Mouse (Mus musculus): ENCODE results near the gene Kmt2d. TPM values are rescaled to one million over a fixed set of nuclear protein-coding genes. Genes with fewer than 3 reads are reported as not detected.
A peak's percentile ranks its signal among the peaks of the same experiment; 100 is the strongest.

Gene Kmt2d
- polyA plus RNA-seq, 2 experiments, result 3.9 to 5.7 TPM

DNA sequence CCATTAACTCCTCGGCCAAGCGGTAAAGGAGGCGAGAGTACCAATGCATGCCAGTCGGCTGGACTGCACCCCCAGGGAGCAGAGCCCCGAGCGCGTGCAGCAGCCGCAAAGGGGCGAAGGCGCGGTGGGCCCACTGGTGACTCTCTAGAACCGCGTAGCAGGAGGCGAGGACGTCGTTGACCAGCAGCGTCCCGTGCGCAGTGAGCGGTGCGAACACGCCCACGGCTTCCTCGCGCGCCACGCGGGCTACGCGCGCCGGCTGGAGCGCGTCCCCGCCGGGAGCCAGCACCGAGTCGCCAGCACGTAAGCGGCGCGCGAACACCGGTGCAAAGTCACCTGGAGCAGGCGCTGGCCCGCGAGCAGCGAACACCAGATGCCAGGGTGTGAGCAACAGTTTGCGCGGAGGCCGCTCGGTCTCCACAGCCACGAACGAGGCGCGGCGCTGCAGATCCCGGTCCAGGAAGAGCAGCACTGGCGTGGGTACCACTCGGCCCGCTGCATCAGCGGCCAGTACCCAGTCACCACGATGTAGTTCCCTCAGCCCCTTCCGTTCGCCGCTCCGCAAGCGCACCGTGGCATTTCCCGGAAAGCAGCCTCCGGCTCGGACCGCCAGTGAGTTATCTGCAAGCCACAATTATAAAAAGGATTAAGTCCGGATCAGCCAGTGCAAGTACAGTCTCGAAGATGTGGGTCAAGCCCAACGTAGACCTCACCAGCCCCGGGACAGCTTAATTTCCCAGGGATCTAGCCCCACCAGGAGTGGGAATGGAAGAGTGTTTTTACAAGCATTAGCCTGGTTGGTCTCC is 23.1 kb upstream of the Kmt2d start, which contains the start of gene Rhebl1:
Gene Rhebl1, minus strand, starts transcription at position 601 of the 806 bp plus-strand sequence.
- DNase-seq (ENCODE audit: low read depth in 3 of 3, low spot score in 3 of 3), result no peak
- Histone ChIP-seq H3K9ac (replicated peaks) (no peak within 1 kb of the TSS), H3K9me3 (ENCODE audit: control insufficient read depth, low read length) (no peaks in the 10 kb centered on the region), H3K36me3 (replicated peaks; ENCODE audit: control insufficient read depth, insufficient read depth, low read depth) (no peaks in the 10 kb centered on the region), H3K27ac (no peak within 1 kb of the TSS), H3K4me1 (replicated peaks; ENCODE audit: control insufficient read depth in 2 of 2, insufficient read depth in 2 of 2, low read length in 1 of 2) (peaks cover 7 to 21% of the 10 kb centered on the region in 2 experiments; a peak in 3 of 4 replicates), H3K4me3 (ENCODE audit: insufficient read depth in 1 of 2, low read depth in 2 of 2, low read length in 2 of 2) (peak within 1 kb of the TSS; percentile 16 to 53), H3K4me2 (ENCODE audit: low read depth) (peak within 1 kb of the TSS; percentile 65), H3K27me3 (ENCODE audit: control insufficient read depth, insufficient read depth, low read length) (peaks cover 64% of the 10 kb centered on the region)
- no peak for ATAC-seq (ENCODE audit: insufficient read depth)
- TF ChIP-seq CTCF (IDR thresholded peaks at IDR 0.05; ENCODE audit: low read depth) (no peak), EP300 (IDR thresholded peaks at IDR 0.05; ENCODE audit: low read depth) (no peak)
- under 1% methylated on average over 77 of the region's 77 CpGs for WGBS (ENCODE audit: insufficient replicate concordance)

DNA sequence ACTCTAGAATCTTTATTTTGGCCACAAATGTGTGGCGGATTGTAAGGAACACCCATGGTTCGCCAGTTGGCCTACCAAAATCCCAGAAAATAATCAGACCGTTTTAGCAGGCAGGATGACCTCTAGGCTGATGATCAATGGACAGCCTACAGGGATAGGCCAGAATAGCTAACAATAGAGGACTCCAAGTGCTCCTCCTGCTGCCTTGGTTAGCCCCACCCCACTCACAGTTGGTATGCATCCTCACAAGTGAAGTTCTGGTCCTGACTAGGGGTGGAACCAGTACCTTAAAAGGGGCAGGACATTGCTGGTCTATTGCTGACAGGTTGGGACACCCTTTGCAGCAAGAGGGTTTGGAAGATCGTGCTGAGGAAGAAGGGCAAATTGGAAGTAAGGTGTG is 22.0 kb upstream of the Kmt2d start:
- H3K4me3 ChIP-seq (ENCODE audit: insufficient read depth in 1 of 2, low read depth in 2 of 2, low read length in 2 of 2), result no peak overlapping the region
- 55% methylated on average over 4 of the region's 4 CpGs for WGBS (ENCODE audit: insufficient replicate concordance)
- H3K27ac ChIP-seq, result no peak overlapping the region
- H3K9ac ChIP-seq (replicated peaks), result no peak overlapping the region
- DNase-seq (ENCODE audit: low read depth in 3 of 3, low spot score in 3 of 3) (no peak), ATAC-seq (ENCODE audit: insufficient read depth) (no peak)
- no peak overlapping the region for H3K4me2 ChIP-seq (ENCODE audit: low read depth)
- peaks cover 7 to 21% of the 10 kb centered on the region in 2 experiments; a peak in 3 of 4 replicates for H3K4me1 ChIP-seq (replicated peaks; ENCODE audit: control insufficient read depth in 2 of 2, insufficient read depth in 2 of 2, low read length in 1 of 2)
- no peaks in the 10 kb centered on the region for H3K36me3 ChIP-seq (replicated peaks; ENCODE audit: control insufficient read depth, insufficient read depth, low read depth)
- H3K9me3 ChIP-seq (ENCODE audit: control insufficient read depth, low read length), result no peaks in the 10 kb centered on the region
- peaks cover 53% of the 10 kb centered on the region for H3K27me3 ChIP-seq (ENCODE audit: control insufficient read depth, insufficient read depth, low read length)
- TF ChIP-seq EP300 (IDR thresholded peaks at IDR 0.05; ENCODE audit: low read depth), result no peak
- no peak for TF ChIP-seq CTCF (IDR thresholded peaks at IDR 0.05; ENCODE audit: low read depth)

DNA sequence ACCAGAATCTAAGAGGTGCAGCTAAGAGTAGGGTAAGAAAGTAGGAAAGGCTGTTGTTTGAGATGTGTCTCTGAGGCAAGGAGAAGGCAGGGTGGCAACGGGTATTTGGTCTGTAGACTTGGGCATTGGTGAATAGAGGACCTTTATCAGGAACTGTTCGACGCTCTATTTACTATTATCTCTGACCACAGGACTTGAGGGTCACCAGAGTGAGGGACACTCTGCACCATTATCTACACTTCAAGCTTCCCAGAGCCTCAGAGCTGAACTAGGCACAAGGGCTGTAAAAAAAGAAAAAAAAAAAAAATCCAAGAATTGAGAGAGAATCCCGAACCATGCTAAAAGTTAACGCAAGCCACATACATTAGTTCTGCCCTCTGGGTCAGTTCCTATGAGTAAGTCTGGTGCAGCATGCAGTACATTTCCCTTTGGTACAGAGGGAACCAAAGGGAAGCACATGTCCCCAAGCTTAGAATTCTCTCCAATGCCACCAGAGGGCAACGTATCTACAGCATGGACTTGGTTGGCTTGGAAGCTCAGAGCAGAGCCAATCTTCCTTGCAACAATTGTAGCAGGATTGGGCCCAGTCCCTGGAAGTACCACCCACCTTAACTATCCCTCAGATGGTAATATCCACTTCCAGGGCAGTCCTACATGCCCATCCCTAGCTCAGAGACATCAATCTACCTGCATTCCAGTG is 21.1 kb upstream of the Kmt2d start:
- DNase-seq (ENCODE audit: low read depth in 3 of 3, low spot score in 3 of 3) (peak in 1 of 3 experiments; percentile 53), ATAC-seq (ENCODE audit: insufficient read depth) (peak; percentile 54)
- H3K27me3 ChIP-seq (ENCODE audit: control insufficient read depth, insufficient read depth, low read length), result peaks cover 43% of the 10 kb centered on the region
- no peak overlapping the region for H3K4me3 ChIP-seq (ENCODE audit: insufficient read depth in 1 of 2, low read depth in 2 of 2, low read length in 2 of 2)
- H3K4me1 ChIP-seq (replicated peaks; ENCODE audit: control insufficient read depth in 2 of 2, insufficient read depth in 2 of 2, low read length in 1 of 2), result peaks cover 7 to 21% of the 10 kb centered on the region in 2 experiments; a peak in 3 of 4 replicates
- no peaks in the 10 kb centered on the region for H3K9me3 ChIP-seq (ENCODE audit: control insufficient read depth, low read length)
- 6% methylated on average over 6 of the region's 6 CpGs for WGBS (ENCODE audit: insufficient replicate concordance)
- no peaks in the 10 kb centered on the region for H3K36me3 ChIP-seq (replicated peaks; ENCODE audit: control insufficient read depth, insufficient read depth, low read depth)
- peak overlapping the region; percentile 47 for H3K4me2 ChIP-seq (ENCODE audit: low read depth)
- no peak overlapping the region; the same call in 1 of the 2 replicates for H3K9ac ChIP-seq (replicated peaks)
- no peak overlapping the region for H3K27ac ChIP-seq
- TF ChIP-seq EP300 (IDR thresholded peaks at IDR 0.05; ENCODE audit: low read depth), result 0 out of 2 replicates have a peak, but pooled peaks have one; percentile 23
- TF ChIP-seq CTCF (IDR thresholded peaks at IDR 0.05; ENCODE audit: low read depth), result peak; percentile 90

DNA sequence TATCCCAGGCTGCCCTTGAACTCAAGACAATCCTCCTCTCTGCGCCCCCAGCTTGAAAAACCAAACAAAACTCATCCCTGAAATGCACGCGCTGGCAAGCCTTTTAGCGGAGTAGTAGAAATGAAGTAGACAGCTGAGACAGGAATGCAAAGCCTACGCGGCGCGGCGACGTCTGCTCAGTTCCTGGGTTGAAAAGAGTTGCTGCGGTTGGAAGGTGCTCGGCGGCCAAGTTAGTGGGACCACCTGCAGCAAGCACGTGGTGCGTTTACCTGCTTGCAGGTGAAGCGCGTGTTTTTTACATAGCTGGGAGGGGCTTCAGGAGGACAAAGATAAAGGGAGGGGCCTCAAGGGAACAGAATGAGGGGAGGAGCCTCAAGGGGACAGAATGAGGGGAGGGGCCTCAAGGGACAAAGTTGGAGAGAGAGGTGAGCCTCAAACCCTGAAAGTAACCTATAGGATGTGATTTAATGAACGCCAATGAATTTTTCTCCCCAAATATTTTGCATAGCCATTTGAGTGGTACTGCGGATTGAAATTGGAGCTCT is 20.3 kb upstream of the Kmt2d start:
- Histone ChIP-seq H3K27ac (no peak overlapping the region), H3K9me3 (ENCODE audit: control insufficient read depth, low read length) (no peaks in the 10 kb centered on the region), H3K27me3 (ENCODE audit: control insufficient read depth, insufficient read depth, low read length) (peaks cover 36% of the 10 kb centered on the region), H3K4me3 (ENCODE audit: insufficient read depth in 1 of 2, low read depth in 2 of 2, low read length in 2 of 2) (peak overlapping the region in 1 of 2 experiments; percentile 17; a peak in 1 of 4 replicates), H3K4me1 (replicated peaks; ENCODE audit: control insufficient read depth in 2 of 2, insufficient read depth in 2 of 2, low read length in 1 of 2) (peaks cover 6 to 17% of the 10 kb centered on the region in 2 experiments; a peak in 3 of 4 replicates), H3K9ac (replicated peaks) (no peak overlapping the region), H3K4me2 (ENCODE audit: low read depth) (peak overlapping the region; percentile 47), H3K36me3 (replicated peaks; ENCODE audit: control insufficient read depth, insufficient read depth, low read depth) (no peaks in the 10 kb centered on the region)
- ATAC-seq (ENCODE audit: insufficient read depth), result peak; percentile 19; the same call in 1 of the 2 replicates
- 21% methylated on average over 19 of the region's 19 CpGs for WGBS (ENCODE audit: insufficient replicate concordance)
- no peak for DNase-seq (ENCODE audit: low read depth in 3 of 3, low spot score in 3 of 3)
- TF ChIP-seq EP300 (IDR thresholded peaks at IDR 0.05; ENCODE audit: low read depth) (no peak), CTCF (IDR thresholded peaks at IDR 0.05; ENCODE audit: low read depth) (no peak)
